In genomic region chr10:116505303-116506014, GRCm38 (mm10) we compare ENCODE assay signal across 18 mouse cellular contexts. TPM values are rescaled to one million over a fixed set of nuclear protein-coding genes. Genes with fewer than 3 reads are reported as not detected.
A peak's percentile ranks its signal among the peaks of the same experiment; 100 is the strongest.
DNase-seq lines count a peak whose midpoint lies in the region; ATAC-seq and TF ChIP-seq lines count a peak whose summit lies in the region.
"Had no signal": no experiment of that assay in that cellular context is flagged by ENCODE, and none has a peak within 500 bp of the region (broad histone marks: within the 10 kb centered on the region; RNA-seq: fewer than 3 reads in every experiment).

No protein-coding gene starts in this region.

- H3K4me1 ChIP-seq in kidney, postnatal 0 days (replicated peaks; ENCODE audit: insufficient read depth, low read length) = no peaks in the 10 kb centered on the region
- H3K4me1 ChIP-seq: forebrain, embryonic 13.5 days; heart, embryonic 15.5 days; midbrain, embryonic 12.5 days had no signal

- no peak overlapping the region for H3K4me3 ChIP-seq in kidney, postnatal 0 days (replicated peaks; ENCODE audit: low read depth, low read length)
- H3K4me3 ChIP-seq: forebrain, embryonic 13.5 days; heart, embryonic 15.5 days; midbrain, embryonic 12.5 days; myocyte had no signal

- no peak for ATAC-seq in kidney, postnatal 0 days (replicated peaks; ENCODE audit: low FRiP score, low read depth)
- ATAC-seq in hematopoietic stem cell, adult 5-6 weeks (replicated peaks in 1 of 2; ENCODE audit: insufficient read depth in 1 of 2, low FRiP score in 2 of 2, low TSS enrichment in 1 of 2, low read depth in 1 of 2, poor library complexity in 2 of 2, severe bottlenecking in 2 of 2) = peak; percentile 92 to 96
- ATAC-seq: forebrain, embryonic 13.5 days had no signal

- H3K27me3 ChIP-seq in kidney, postnatal 0 days (ENCODE audit: insufficient read depth, low read length) = no peaks in the 10 kb centered on the region
- H3K27me3 ChIP-seq: forebrain, embryonic 13.5 days; heart, embryonic 15.5 days; midbrain, embryonic 12.5 days had no signal

- H3K36me3 ChIP-seq in kidney, postnatal 0 days (ENCODE audit: insufficient read depth, low read length) = no peaks in the 10 kb centered on the region

- no peak overlapping the region for H3K4me2 ChIP-seq in kidney, postnatal 0 days (ENCODE audit: low read length)
- H3K4me2 ChIP-seq: forebrain, embryonic 13.5 days; heart, embryonic 15.5 days; midbrain, embryonic 12.5 days had no signal

- DNase-seq in kidney, postnatal 0 days (ENCODE audit: low spot score) = peak; percentile 29
- DNase-seq in kidney, postnatal 36 days = no peak
- DNase-seq in spleen, postnatal 36 days (ENCODE audit: low spot score in 2 of 2) = peak; percentile 41 to 46
- DNase-seq in spleen, postnatal 14 days (ENCODE audit: low spot score in 2 of 2) = no peak
- DNase-seq in gastrocnemius, adult 8-10 months (ENCODE audit: low spot score in 2 of 2) = no peak
- no peak for DNase-seq in yolk sac, embryonic 10.5 days (ENCODE audit: low spot score)
- DNase-seq in kidney, postnatal 25 days = no peak
- DNase-seq: cerebellum, postnatal 10 days; heart, adult 18-20 months; kidney, adult 8-10 months; liver; thymus, postnatal 14 days had no signal

- no peak for TF ChIP-seq CTCF in kidney, postnatal 0 days (IDR thresholded peaks at IDR 0.05; ENCODE audit: low read depth)

- no peaks in the 10 kb centered on the region for H3K9me3 ChIP-seq in kidney, postnatal 0 days (replicated peaks; ENCODE audit: low read length)
- H3K9me3 ChIP-seq: forebrain, embryonic 13.5 days; heart, embryonic 15.5 days; midbrain, embryonic 12.5 days had no signal

- no peak overlapping the region for H3K9ac ChIP-seq in kidney, postnatal 0 days (ENCODE audit: low read depth, low read length)
- H3K9ac ChIP-seq: forebrain, embryonic 13.5 days; heart, embryonic 15.5 days; midbrain, embryonic 12.5 days had no signal

- no peak overlapping the region for H3K27ac ChIP-seq in kidney, postnatal 0 days
- H3K27ac ChIP-seq: forebrain, embryonic 13.5 days; heart, embryonic 15.5 days; midbrain, embryonic 12.5 days; stomach, postnatal 0 days had no signal

- WGBS in kidney, postnatal 0 days = 79% methylated on average over 7 of the region's 7 CpGs

RNA-seq across cellular contexts. Expression of gene Kcnmb4, which starts 31.8 kb away (rescaled TPM):
- polyA plus RNA-seq in kidney, postnatal 0 days (2015; fragmentation: Nextera tagmentation; extraction: Ambion mirVana) = 1.5 and 1.9 TPM in 2 replicates
- not detected in 2 replicates for total RNA-seq in hematopoietic stem cell, adult 5-6 weeks (2017)
- total RNA-seq in gastrocnemius, adult 8-10 months (2022) = under 1 TPM in 2 of 4 experiments, not detected in 2; 0.21 to 0.22 TPM

Comparison
In these comparisons a context has a peak if more than half of its experiments do, and no peak if none do; other contexts are left out.
1. DNase-seq: peak in kidney, postnatal 0 days (single experiment) and spleen, postnatal 36 days (2 of 2); none in kidney, postnatal 36 days (0 of 2), spleen, postnatal 14 days (0 of 2), gastrocnemius, adult 8-10 months (0 of 2), yolk sac, embryonic 10.5 days (single experiment) and kidney, postnatal 25 days (0 of 2).